Mouse (Mus musculus) limb, embryonic 10.5 days (tissue): Measurements from ENCODE around the gene Nup62. TPM values are rescaled to one million over a fixed set of nuclear protein-coding genes. Genes with fewer than 3 reads are reported as not detected.
A peak's percentile ranks its signal among the peaks of the same experiment; 100 is the strongest.

ENCODE experiments used
- DNase-seq: peaks from one replicate; pipeline ENCODE4 v3.0.0-alpha.2; 2017; ENCODE audit warnings: low spot score
- H3K27ac ChIP-seq: fragments of 300-500 bp; sonication (generic); 2 replicates; pipeline ENCODE4 v1.5.1; 2016; ENCODE audit warnings: mild to moderate bottlenecking
- H3K27me3 ChIP-seq: fragments of 300-500 bp; sonication (generic); 2 replicates; pipeline ENCODE4 v1.6.1; 2016; ENCODE audit warnings: low read depth, mild to moderate bottlenecking; ENCODE audit not compliant: poor library complexity, severe bottlenecking
- H3K36me3 ChIP-seq: fragments of 300-500 bp; sonication (generic); 2 replicates; pipeline ENCODE4 v1.6.1; 2016; ENCODE audit warnings: mild to moderate bottlenecking, moderate library complexity
- H3K4me1 ChIP-seq: fragments of 300-500 bp; sonication (generic); 2 replicates; pipeline ENCODE4 v1.6.1; 2016
- H3K4me3 ChIP-seq: fragments of 300-500 bp; sonication (generic); 2 replicates; pipeline ENCODE4 v1.5.1; 2016; ENCODE audit warnings: mild to moderate bottlenecking, moderate library complexity
- H3K9me3 ChIP-seq: fragments of 300-500 bp; sonication (generic); replicated peaks from 2 replicates; pipeline ENCODE4 v1.6.1; 2016; ENCODE audit warnings: mild to moderate bottlenecking
- WGBS: fragments of 180-500 bp; shearing (Covaris S2); methylation state at CpG from one replicate; pipeline ENCODE4 v1.1.7; 2016; 5-methylcytosine and 5-hydroxymethylcytosine counted together
- polyA plus RNA-seq: library from polyadenylated mRNA; unstranded; fragments of >200 nt; fragmentation: Nextera tagmentation; extraction: Ambion mirVana; gene quantifications from 2 replicates; pipeline ENCODE4 v1.2.1, GENCODE M21; 2016

Gene Nup62
- polyA plus RNA-seq, 1 experiment from 2014 or later, result 174 TPM

GRCm38 (mm10) chr7:44840426-44840825 is 24.5 kb downstream of the Nup62 start:
- H3K4me1 ChIP-seq, result peaks cover 28% of the 10 kb centered on the region
- peak overlapping the region; percentile 47; the same call in 1 of the 2 replicates for H3K4me3 ChIP-seq
- H3K9me3 ChIP-seq, result no peaks in the 10 kb centered on the region
- H3K27ac ChIP-seq, result no peak overlapping the region
- no peak for DNase-seq
- H3K36me3 ChIP-seq, result peaks cover 56% of the 10 kb centered on the region
- 65% methylated on average over 14 of the region's 14 CpGs for WGBS
- H3K27me3 ChIP-seq, result peaks cover 41% of the 10 kb centered on the region

- Histone ChIP-seq H3K4me1 (peaks cover 19% of the 10 kb centered on the region), H3K4me3 (no peak overlapping the region), H3K27me3 (peaks cover 41% of the 10 kb centered on the region), H3K9me3 (no peaks in the 10 kb centered on the region), H3K27ac (no peak overlapping the region), H3K36me3 (peaks cover 69% of the 10 kb centered on the region)
- DNase-seq, result no peak
- WGBS, result 92% methylated on average over 8 of the region's 8 CpGs
Observed at GRCm38 (mm10) chr7:44841825-44842463, 26.1 kb downstream of the Nup62 start.

GRCm38 (mm10) chr7:44845006-44845405 is 29.1 kb downstream of the Nup62 start:
- Histone ChIP-seq H3K4me3 (no peak overlapping the region), H3K27ac (no peak overlapping the region), H3K27me3 (peaks cover 20% of the 10 kb centered on the region), H3K36me3 (peaks cover 69% of the 10 kb centered on the region), H3K4me1 (peaks cover 19% of the 10 kb centered on the region), H3K9me3 (no peaks in the 10 kb centered on the region)
- no peak for DNase-seq
- WGBS, result 90% methylated on average over 10 of the region's 10 CpGs

- peaks cover 60% of the 10 kb centered on the region for H3K36me3 ChIP-seq
Observed at GRCm38 (mm10) chr7:44846804-44847203, 30.9 kb downstream of the Nup62 start.

GRCm38 (mm10) chr7:44847772-44848171 is 31.9 kb downstream of the Nup62 start:
- no peak for DNase-seq
- Histone ChIP-seq H3K4me3 (peak overlapping the region; percentile 79), H3K4me1 (peaks cover 30% of the 10 kb centered on the region), H3K9me3 (no peaks in the 10 kb centered on the region), H3K27me3 (no peaks in the 10 kb centered on the region), H3K36me3 (peaks cover 59% of the 10 kb centered on the region), H3K27ac (no peak overlapping the region)
- 78% methylated on average over 5 of the region's 5 CpGs for WGBS

More at GRCm38 (mm10) chr7:44846804-44847203, 30.9 kb downstream of the Nup62 start:
- 93% methylated on average over 7 of the region's 7 CpGs for WGBS
- Histone ChIP-seq H3K27ac (no peak overlapping the region), H3K4me1 (peaks cover 24% of the 10 kb centered on the region), H3K27me3 (peaks cover 2% of the 10 kb centered on the region; the same call in 1 of the 2 replicates), H3K9me3 (no peaks in the 10 kb centered on the region), H3K4me3 (no peak overlapping the region)
- no peak for DNase-seq

GRCm38 (mm10) chr7:44848561-44849415 is 32.9 kb downstream of the Nup62 start, which contains the start of the genes Akt1s1 and Tbc1d17:
TSS of gene Akt1s1 (plus strand) at chr7:44848991.
TSS of gene Tbc1d17 (minus strand) at chr7:44849079.
- Histone ChIP-seq H3K4me1 (peaks cover 39% of the 10 kb centered on the region), H3K4me3 (peak within 1 kb of the TSS; percentile 79), H3K27me3 (no peaks in the 10 kb centered on the region), H3K27ac (peak within 1 kb of the TSS; percentile 95), H3K36me3 (peaks cover 55% of the 10 kb centered on the region), H3K9me3 (no peaks in the 10 kb centered on the region)
- under 1% methylated on average over 54 of the region's 54 CpGs for WGBS
- peak; percentile 95 for DNase-seq

- peak; percentile 91 for DNase-seq
- Histone ChIP-seq H3K9me3 (no peaks in the 10 kb centered on the region), H3K27ac (peak overlapping the region; percentile 95), H3K36me3 (peaks cover 47% of the 10 kb centered on the region), H3K4me1 (peaks cover 47% of the 10 kb centered on the region), H3K27me3 (no peaks in the 10 kb centered on the region), H3K4me3 (peak overlapping the region; percentile 79)
- WGBS, result under 1% methylated on average over 41 of the region's 41 CpGs
Observed at GRCm38 (mm10) chr7:44849416-44850111, 33.7 kb downstream of the Nup62 start.

- Histone ChIP-seq H3K4me3 (peak overlapping the region; percentile 79), H3K36me3 (peaks cover 41% of the 10 kb centered on the region), H3K9me3 (no peaks in the 10 kb centered on the region), H3K27ac (peak overlapping the region; percentile 95), H3K4me1 (peaks cover 53% of the 10 kb centered on the region), H3K27me3 (no peaks in the 10 kb centered on the region)
- under 1% methylated on average over 33 of the region's 33 CpGs for WGBS
- DNase-seq, result peak; percentile 89
Observed at GRCm38 (mm10) chr7:44850146-44850545, 34.3 kb downstream of the Nup62 start.

- DNase-seq, result no peak
- no peaks in the 10 kb centered on the region for H3K9me3 ChIP-seq
- H3K4me3 ChIP-seq, result peak overlapping the region; percentile 79
- H3K27ac ChIP-seq, result peak overlapping the region; percentile 95
- H3K4me1 ChIP-seq, result peaks cover 56% of the 10 kb centered on the region
- peaks cover 32% of the 10 kb centered on the region for H3K36me3 ChIP-seq
- H3K27me3 ChIP-seq, result no peaks in the 10 kb centered on the region
- WGBS, result 86% methylated on average over 8 of the region's 8 CpGs
Observed at GRCm38 (mm10) chr7:44850789-44851624, 35.1 kb downstream of the Nup62 start.

- Histone ChIP-seq H3K9me3 (no peaks in the 10 kb centered on the region), H3K27me3 (no peaks in the 10 kb centered on the region), H3K27ac (no peak overlapping the region), H3K4me1 (peaks cover 62% of the 10 kb centered on the region), H3K36me3 (peaks cover 25% of the 10 kb centered on the region), H3K4me3 (peak overlapping the region; percentile 79)
- WGBS, result 95% methylated on average over 12 of the region's 12 CpGs
- DNase-seq, result no peak
Observed at GRCm38 (mm10) chr7:44851625-44852234, 35.8 kb downstream of the Nup62 start.

- DNase-seq, result no peak
- Histone ChIP-seq H3K36me3 (peaks cover 23% of the 10 kb centered on the region), H3K4me1 (peaks cover 61% of the 10 kb centered on the region), H3K27me3 (no peaks in the 10 kb centered on the region), H3K4me3 (0 out of 2 replicates have a peak overlapping the region, but pooled peaks have one; percentile 7), H3K9me3 (no peaks in the 10 kb centered on the region), H3K27ac (peak overlapping the region; percentile 17; the same call in 1 of the 2 replicates)
- WGBS, result 91% methylated on average over 36 of the region's 36 CpGs
Observed at GRCm38 (mm10) chr7:44852259-44853027, 36.6 kb downstream of the Nup62 start.
